Comparison of ENCODE assay signal across 8 mouse cellular contexts in the genomic region with DNA sequence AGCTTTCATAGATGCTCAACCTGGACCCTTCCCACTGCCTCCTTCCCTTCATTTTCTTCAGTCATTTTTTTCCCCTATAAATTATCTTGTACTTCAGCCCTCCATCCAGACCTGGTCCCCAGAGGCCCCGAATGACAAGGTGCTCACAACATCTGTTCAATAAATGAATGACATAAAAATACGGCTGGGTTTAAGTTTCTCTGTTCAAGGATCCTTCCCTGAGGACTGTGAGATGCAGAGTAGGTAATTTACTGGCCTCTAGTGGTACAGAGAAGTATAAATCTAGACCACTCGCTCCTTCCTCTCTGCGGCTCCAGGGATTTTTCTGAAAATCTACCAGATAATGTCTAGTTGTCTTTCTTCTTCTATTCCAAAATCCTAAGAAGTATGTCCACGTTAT. TPM values are rescaled to one million over a fixed set of nuclear protein-coding genes. Genes with fewer than 3 reads are reported as not detected.
DNase-seq lines count a peak whose midpoint lies in the region; ATAC-seq and TF ChIP-seq lines count a peak whose summit lies in the region.

No protein-coding gene starts in this region.

- no peak for TF ChIP-seq EP300 in liver, postnatal 0 days (IDR thresholded peaks at IDR 0.05; ENCODE audit: low read depth)

- H3K9ac ChIP-seq in liver, postnatal 0 days (replicated peaks), result no peak overlapping the region
- H3K9ac ChIP-seq in liver, embryonic 12.5 days, result no peak overlapping the region
- H3K9ac ChIP-seq in forebrain, embryonic 14.5 days (ENCODE audit: low read length), result no peak overlapping the region
- H3K9ac ChIP-seq in midbrain, postnatal 0 days (replicated peaks; ENCODE audit: low read length, poor library complexity, severe bottlenecking), result no peak overlapping the region

- H3K27ac ChIP-seq in gastrocnemius, adult 2 months, result no peak overlapping the region; the same call in 1 of the 2 replicates
- H3K27ac ChIP-seq in liver, postnatal 0 days (ENCODE audit: low read depth), result no peak overlapping the region
- H3K27ac ChIP-seq in liver, embryonic 12.5 days, result no peak overlapping the region
- H3K27ac ChIP-seq in forebrain, embryonic 14.5 days (ENCODE audit: low read depth, low read length), result no peak overlapping the region
- H3K27ac ChIP-seq in midbrain, postnatal 0 days (ENCODE audit: low read depth, low read length), result no peak overlapping the region

- 50% methylated on average over 5 of the region's 5 CpGs for WGBS in liver, postnatal 0 days (ENCODE audit: insufficient replicate concordance)
- WGBS in liver, embryonic 12.5 days (ENCODE audit: insufficient replicate concordance), result 51% methylated on average over 5 of the region's 5 CpGs
- WGBS in forebrain, embryonic 14.5 days, result 67% methylated on average over 5 of the region's 5 CpGs
- 42% methylated on average over 5 of the region's 5 CpGs for WGBS in midbrain, postnatal 0 days

- no peak for DNase-seq in gastrocnemius, adult 2 months
- DNase-seq in gastrocnemius, postnatal 25 days, result no peak
- no peak for DNase-seq in liver, postnatal 0 days
- DNase-seq in forebrain, embryonic 14.5 days (ENCODE audit: low spot score), result peak; percentile 64
- peak; percentile 70 for DNase-seq in midbrain, postnatal 0 days (ENCODE audit: low spot score)
- DNase-seq in adrenal gland, postnatal 10 days, result no peak

- no peaks in the 10 kb centered on the region for H3K9me3 ChIP-seq in liver, postnatal 0 days (ENCODE audit: low read length)
- H3K9me3 ChIP-seq in liver, embryonic 12.5 days (replicated peaks), result no peaks in the 10 kb centered on the region
- H3K9me3 ChIP-seq in forebrain, embryonic 14.5 days (replicated peaks; ENCODE audit: control insufficient read depth, low read length), result no peaks in the 10 kb centered on the region
- H3K9me3 ChIP-seq in midbrain, postnatal 0 days (ENCODE audit: low read length), result no peaks in the 10 kb centered on the region

- H3K4me2 ChIP-seq in liver, postnatal 0 days (ENCODE audit: low read depth, low read length), result no peak overlapping the region
- H3K4me2 ChIP-seq in liver, embryonic 12.5 days, result no peak overlapping the region
- H3K4me2 ChIP-seq in forebrain, embryonic 14.5 days (ENCODE audit: low read length), result no peak overlapping the region
- no peak overlapping the region for H3K4me2 ChIP-seq in midbrain, postnatal 0 days (ENCODE audit: low read depth, low read length, poor library complexity, severe bottlenecking)

- no peak overlapping the region for H3K4me3 ChIP-seq in gastrocnemius, adult 2 months
- H3K4me3 ChIP-seq in liver, postnatal 0 days (ENCODE audit: low read depth, low read length), result no peak overlapping the region
- no peak overlapping the region for H3K4me3 ChIP-seq in liver, embryonic 12.5 days
- no peak overlapping the region for H3K4me3 ChIP-seq in forebrain, embryonic 14.5 days (ENCODE audit: low read depth, low read length)
- no peak overlapping the region for H3K4me3 ChIP-seq in midbrain, postnatal 0 days (ENCODE audit: low read depth, low read length)

- intact Hi-C loops in gastrocnemius, adult 2 months (cut with DNase I), result loop anchor here (2.0 kb wide), 1 partner anchor 56 kb away; no protein-coding TSS in a partner anchor

- H3K36me3 ChIP-seq in liver, postnatal 0 days (replicated peaks; ENCODE audit: insufficient read depth, low read length), result no peaks in the 10 kb centered on the region
- no peaks in the 10 kb centered on the region for H3K36me3 ChIP-seq in liver, embryonic 12.5 days
- no peaks in the 10 kb centered on the region for H3K36me3 ChIP-seq in forebrain, embryonic 14.5 days (ENCODE audit: control insufficient read depth, insufficient read depth, low read length)
- H3K36me3 ChIP-seq in midbrain, postnatal 0 days (ENCODE audit: insufficient read depth, low read length), result no peaks in the 10 kb centered on the region

- no peaks in the 10 kb centered on the region for H3K27me3 ChIP-seq in liver, postnatal 0 days (ENCODE audit: insufficient read depth, low read length)
- H3K27me3 ChIP-seq in liver, embryonic 12.5 days (replicated peaks), result no peaks in the 10 kb centered on the region
- H3K27me3 ChIP-seq in forebrain, embryonic 14.5 days (replicated peaks; ENCODE audit: control insufficient read depth, insufficient read depth, low read length), result no peaks in the 10 kb centered on the region
- no peaks in the 10 kb centered on the region for H3K27me3 ChIP-seq in midbrain, postnatal 0 days (ENCODE audit: insufficient read depth, low read length)

- H3K4me1 ChIP-seq in liver, postnatal 0 days (ENCODE audit: insufficient read depth), result peaks cover 3% of the 10 kb centered on the region; the same call in 1 of the 2 replicates
- peaks cover 38% of the 10 kb centered on the region for H3K4me1 ChIP-seq in liver, embryonic 12.5 days
- peaks cover 31% of the 10 kb centered on the region for H3K4me1 ChIP-seq in forebrain, embryonic 14.5 days (ENCODE audit: control insufficient read depth, insufficient read depth, low read length)
- peaks cover 2% of the 10 kb centered on the region; the same call in 1 of the 2 replicates for H3K4me1 ChIP-seq in midbrain, postnatal 0 days (ENCODE audit: insufficient read depth, low read length)

- ATAC-seq in liver, postnatal 0 days, result no peak
- ATAC-seq in liver, embryonic 12.5 days, result no peak
- ATAC-seq in forebrain, embryonic 14.5 days, result peak; percentile 65; the same call in 1 of the 2 replicates
- peak; percentile 72 for ATAC-seq in midbrain, postnatal 0 days (ENCODE audit: low FRiP score)
- ATAC-seq in erythroblast, adult 5-6 weeks (replicated peaks; ENCODE audit: low FRiP score, poor library complexity, severe bottlenecking), result no peak

- TF ChIP-seq CTCF in gastrocnemius, adult 2 months (IDR thresholded peaks at IDR 0.05), result peak; percentile 62
- TF ChIP-seq CTCF in liver, postnatal 0 days (IDR thresholded peaks at IDR 0.05; ENCODE audit: low read depth), result peak; percentile 42
- peak; percentile 81 for TF ChIP-seq CTCF in midbrain, postnatal 0 days (IDR thresholded peaks at IDR 0.05)

RNA-seq across cellular contexts. Expression of gene Adgra3, which starts 26.5 kb away (rescaled TPM):
- total RNA-seq in gastrocnemius, adult 2 months (2021), result 10 to 100 TPM in 1 of 2 experiments, 1 to 10 TPM in 1; 9.8 to 13.2 TPM
- total RNA-seq in gastrocnemius, postnatal 25 days (2021), result 10 to 100 TPM; 16.5 to 18.7 TPM
- polyA plus RNA-seq in liver, postnatal 0 days (2015; fragmentation: Nextera tagmentation; extraction: Ambion mirVana), result 2.3 and 2.7 TPM in 2 replicates
- 13.4 and 15.0 TPM in 2 replicates for polyA plus RNA-seq in liver, embryonic 12.5 days (2016; fragmentation: Nextera tagmentation; extraction: Ambion mirVana)
- 17.8 and 20.8 TPM in 2 replicates for polyA plus RNA-seq in forebrain, embryonic 14.5 days (2014; fragmentation: Nextera tagmentation; extraction: Ambion mirVana)
- 37.5 and 41.4 TPM in 2 replicates for total RNA-seq in midbrain, postnatal 0 days (2014; rRNA removed)
- polyA plus RNA-seq in midbrain, postnatal 0 days (2015; fragmentation: Nextera tagmentation; extraction: Ambion mirVana), result 7.1 and 8.1 TPM in 2 replicates
- 10 to 100 TPM; 33.2 to 36.7 TPM for total RNA-seq in adrenal gland, postnatal 10 days (2021)
- total RNA-seq in erythroblast, adult 5-6 weeks (2015; ENCODE audit: low replicate concordance), result 0.19 and 0.21 TPM in 2 replicates
- total RNA-seq in erythroblast, adult 5-6 weeks (2017; ENCODE audit: low replicate concordance), result 1.2 TPM in 1 of 2 replicates, not detected in the other

Comparison
In these comparisons a context has a peak if more than half of its experiments do, and no peak if none do; other contexts are left out.
1. DNase-seq: peak in forebrain, embryonic 14.5 days (single experiment) and midbrain, postnatal 0 days (single experiment); none in gastrocnemius, adult 2 months (single experiment), gastrocnemius, postnatal 25 days (single experiment), liver, postnatal 0 days (single experiment) and adrenal gland, postnatal 10 days (single experiment).
2. ATAC-seq: peak in forebrain, embryonic 14.5 days (single experiment) and midbrain, postnatal 0 days (single experiment); none in liver, postnatal 0 days (single experiment), liver, embryonic 12.5 days (single experiment) and erythroblast, adult 5-6 weeks (single experiment).
3. RNA of gene Adgra3, which starts 26.5 kb away (total RNA-seq): 37.5 to 41.4 TPM in midbrain, postnatal 0 days, 33.2 to 36.7 TPM in adrenal gland, postnatal 10 days, 16.5 to 18.7 TPM in gastrocnemius, postnatal 25 days and 9.8 to 13.2 TPM in gastrocnemius, adult 2 months; 0.19 to 1.2 TPM in erythroblast, adult 5-6 weeks; every median in the first group is over 4 times any median in the second.
4. Peak in every context shown above with its lines, with median percentiles within 50 percentile points of each other: CTCF ChIP-seq.